Mouse (Mus musculus) left cerebral cortex, postnatal 10 days (tissue): ENCODE results near the gene Kbtbd12. TPM values are rescaled to one million over a fixed set of nuclear protein-coding genes. Genes with fewer than 3 reads are reported as not detected.

Source experiments
- DNase-seq, 2 experiments: peaks; one replicate each; pipeline ENCODE4 v3.0.0; 2021 to 2022; ENCODE audit warnings: low spot score in 2 of 2, mixed read lengths in 1 of 2; ENCODE audit errors: extremely low spot score in 1 of 2
- intact Hi-C: fragments of 180-260 bp; cut with DNase I; formaldehyde crosslinking; loops from one replicate; pipeline ENCODE4 v1.15.1; 2025
- total RNA-seq, 2 experiments: library from RNA; stranded (reverse); gene quantifications; 2 replicates each; pipeline ENCODE4 v1.2.3; 2021

Kbtbd12 gene
- under 1 TPM; 0.20 to 0.56 TPM for total RNA-seq

GRCm38 (mm10) chr6:88637611-88638301 is at the start of gene Kbtbd12:
Gene Kbtbd12 (minus strand): TSS chr6:88637950.
- no peak for DNase-seq
- intact Hi-C loops = no loop called here

- no peak for DNase-seq
- intact Hi-C loops = no loop called here
Observed at GRCm38 (mm10) chr6:88683380-88684053, 45.8 kb upstream of the Kbtbd12 start.

- DNase-seq = no peak
- intact Hi-C loops = no loop called here
Observed at GRCm38 (mm10) chr6:88681026-88681425, 43.3 kb upstream of the Kbtbd12 start.

- intact Hi-C loops = no loop called here
Observed at GRCm38 (mm10) chr6:88677738-88678137, 40.0 kb upstream of the Kbtbd12 start.

GRCm38 (mm10) chr6:88676753-88677736 is 39.3 kb upstream of the Kbtbd12 start:
- no peak for DNase-seq
- intact Hi-C loops = no loop called here

More at GRCm38 (mm10) chr6:88677738-88678137, 40.0 kb upstream of the Kbtbd12 start:
- DNase-seq = no peak

- intact Hi-C loops = no loop called here
- DNase-seq = no peak
Observed at GRCm38 (mm10) chr6:88675815-88676214, 38.1 kb upstream of the Kbtbd12 start.

- intact Hi-C loops = no loop called here
- DNase-seq = no peak
Observed at GRCm38 (mm10) chr6:88662284-88662683, 24.5 kb upstream of the Kbtbd12 start.

- no peak for DNase-seq
- intact Hi-C loops = no loop called here
Observed at GRCm38 (mm10) chr6:88661696-88662095, 23.9 kb upstream of the Kbtbd12 start.

GRCm38 (mm10) chr6:88647564-88648295 is 10.0 kb upstream of the Kbtbd12 start:
- peak in 1 of 2 experiments; percentile 36 for DNase-seq
- intact Hi-C loops = no loop called here

GRCm38 (mm10) chr6:88644786-88645185 is 7.0 kb upstream of the Kbtbd12 start:
- DNase-seq = no peak
- intact Hi-C loops = loop anchor here (5.0 kb wide), 1 partner anchor 83 kb away; no protein-coding TSS in a partner anchor

GRCm38 (mm10) chr6:88641346-88641920 is 3.7 kb upstream of the Kbtbd12 start:
- intact Hi-C loops = loop anchor here (5.0 kb wide), 1 partner anchor 86 kb away; no protein-coding TSS in a partner anchor
- no peak for DNase-seq

- intact Hi-C loops = loop anchor here (5.0 kb wide), 1 partner anchor 87 kb away; no protein-coding TSS in a partner anchor
- DNase-seq = no peak
Observed at GRCm38 (mm10) chr6:88640331-88640730, 2.6 kb upstream of the Kbtbd12 start.

GRCm38 (mm10) chr6:88639921-88640320 is 2.2 kb upstream of the Kbtbd12 start:
- intact Hi-C loops = loop anchor here (5.0 kb wide), 1 partner anchor 87 kb away; no protein-coding TSS in a partner anchor

GRCm38 (mm10) chr6:88639372-88639920 is 1.7 kb upstream of the Kbtbd12 start:
- no peak for DNase-seq
- intact Hi-C loops = no loop called here

More at GRCm38 (mm10) chr6:88639921-88640320, 2.2 kb upstream of the Kbtbd12 start:
- peak; percentile 36 to 44 for DNase-seq

- intact Hi-C loops = no loop called here
- no peak for DNase-seq
Observed at GRCm38 (mm10) chr6:88638917-88639316, 1.2 kb upstream of the Kbtbd12 start.

GRCm38 (mm10) chr6:88635881-88636754 is 1.6 kb downstream of the Kbtbd12 start:
- intact Hi-C loops = no loop called here

GRCm38 (mm10) chr6:88631293-88631692 is 6.5 kb downstream of the Kbtbd12 start:
- DNase-seq = no peak
- intact Hi-C loops = no loop called here

More at GRCm38 (mm10) chr6:88635881-88636754, 1.6 kb downstream of the Kbtbd12 start:
- no peak for DNase-seq
